Mouse (Mus musculus) CH12.LX (cell line): ENCODE measurements around the gene Mrpl57. TPM values are rescaled to one million over a fixed set of nuclear protein-coding genes. Genes with fewer than 3 reads are reported as not detected.

ENCODE experiments used
- DNase-seq: peaks from one replicate; pipeline ENCODE4 v3.0.0-alpha.2; 2013; ENCODE audit errors: extremely low read depth
- H3K27ac ChIP-seq: 2 replicates; pipeline ENCODE4 v1.5.1; 2012; ENCODE audit warnings: low read depth, mild to moderate bottlenecking, control low read depth, moderate library complexity; ENCODE audit not compliant: insufficient read depth
- H3K27me3 ChIP-seq: replicated peaks from 2 replicates; pipeline ENCODE3; 2012; ENCODE audit warnings: inconsistent platforms
- H3K36me3 ChIP-seq, 2 experiments: replicated peaks in 1 of 2; 2 replicates each; pipeline versions ENCODE3 to v1.6.1; 2012; ENCODE audit warnings: inconsistent platforms in 1 of 2, low read length in 1 of 2, mild to moderate bottlenecking in 1 of 2, mixed read lengths in 1 of 2, moderate library complexity in 1 of 2; ENCODE audit not compliant: control insufficient read depth in 1 of 2, insufficient read depth in 1 of 2
- H3K4me1 ChIP-seq, 2 experiments: 2 replicates each; pipeline ENCODE4 v1.6.1; 2012; ENCODE audit warnings: inconsistent platforms in 1 of 2, moderate library complexity in 1 of 2; ENCODE audit not compliant: insufficient read depth in 2 of 2, control insufficient read depth in 1 of 2
- H3K4me2 ChIP-seq: 2 replicates; pipeline ENCODE4 v1.6.1; 2012; ENCODE audit warnings: low read depth, mild to moderate bottlenecking, control low read depth; ENCODE audit not compliant: poor library complexity, insufficient read depth, severe bottlenecking
- H3K4me3 ChIP-seq, 3 experiments: fragments of 150-350 bp in 1 of 3; sonication (generic) in 1 of 3; replicated peaks in 1 of 3; 2 replicates each; pipeline versions ENCODE3 to v1.5.1; 2011 to 2012; ENCODE audit warnings: low read depth in 2 of 3, low read length in 2 of 3, mild to moderate bottlenecking in 2 of 3, moderate library complexity in 2 of 3, control low read depth in 1 of 3, improper control_type of control experiment in 1 of 3, inconsistent platforms in 1 of 3, mixed read lengths in 1 of 3; ENCODE audit not compliant: poor library complexity in 1 of 3
- H3K79me2 ChIP-seq: replicated peaks from 2 replicates; pipeline ENCODE4 v1.6.1; 2012; ENCODE audit warnings: mild to moderate bottlenecking, moderate library complexity; ENCODE audit not compliant: control insufficient read depth, poor library complexity, insufficient read depth, severe bottlenecking; ENCODE audit errors: extremely low read depth
- H3K9ac ChIP-seq: 2 replicates; pipeline ENCODE4 v1.6.1; 2012; ENCODE audit warnings: low read depth, mild to moderate bottlenecking, control low read depth, moderate library complexity; ENCODE audit not compliant: insufficient read depth
- H3K9me3 ChIP-seq: replicated peaks from 2 replicates; pipeline ENCODE3; 2012; ENCODE audit warnings: low read length, inconsistent platforms, mixed read lengths
- BHLHE40 ChIP-seq: IDR thresholded peaks from 2 replicates; pipeline ENCODE4 v1.6.1; 2011; ENCODE audit warnings: mild to moderate bottlenecking, low read depth, low read length, improper control_type of control experiment
- ELF1 ChIP-seq: IDR thresholded peaks from 2 replicates; pipeline ENCODE4 v1.6.1; 2014; ENCODE audit warnings: low read depth, mild to moderate bottlenecking, inconsistent platforms, low read length, improper control_type of control experiment
- ETS1 ChIP-seq: conservative IDR thresholded peaks from 2 replicates; pipeline ENCODE4 v1.6.1; 2012; ENCODE audit warnings: low read depth, mild to moderate bottlenecking, inconsistent platforms, low read length, improper control_type of control experiment, moderate library complexity
- KAT2A ChIP-seq: IDR thresholded peaks from 2 replicates; pipeline ENCODE4 v1.6.1; 2012; ENCODE audit warnings: low read length, improper control_type of control experiment, inconsistent platforms; ENCODE audit not compliant: insufficient replicate concordance
- MEF2A ChIP-seq: IDR thresholded peaks from 2 replicates; pipeline ENCODE4 v1.6.1; 2014; ENCODE audit warnings: low read depth, mild to moderate bottlenecking, inconsistent platforms, low read length, improper control_type of control experiment, borderline replicate concordance
- MXI1 ChIP-seq: IDR thresholded peaks from 2 replicates; pipeline ENCODE4 v1.6.1; 2011; ENCODE audit warnings: mild to moderate bottlenecking, low read depth, low read length, improper control_type of control experiment
- NRF1 ChIP-seq: IDR thresholded peaks from 2 replicates; pipeline ENCODE4 v1.6.1; 2014; ENCODE audit warnings: low read depth, mild to moderate bottlenecking, inconsistent platforms, low read length, improper control_type of control experiment, moderate library complexity
- POLR2A ChIP-seq: IDR thresholded peaks from 2 replicates; pipeline ENCODE4 v1.6.1; 2011; ENCODE audit warnings: low read depth, mild to moderate bottlenecking, improper control_type of control experiment, low read length
- POLR2AphosphoS2 ChIP-seq: IDR thresholded peaks from 2 replicates; pipeline ENCODE4 v1.6.1; 2011; ENCODE audit warnings: low read depth, low read length, improper control_type of control experiment
- SIN3A ChIP-seq: IDR thresholded peaks from 2 replicates; pipeline ENCODE4 v1.6.1; 2012; ENCODE audit warnings: low read length, improper control_type of control experiment, inconsistent platforms
- SMC3 ChIP-seq: IDR thresholded peaks from 2 replicates; pipeline ENCODE4 v1.6.1; 2011; ENCODE audit warnings: low read depth, low read length, improper control_type of control experiment
- TBP ChIP-seq: conservative IDR thresholded peaks from 2 replicates; pipeline ENCODE4 v1.6.1; 2011; ENCODE audit warnings: low read depth, low read length, improper control_type of control experiment
- USF1 ChIP-seq: IDR thresholded peaks from 2 replicates; pipeline ENCODE4 v1.6.1; 2014; ENCODE audit warnings: low read depth, mild to moderate bottlenecking, inconsistent platforms, low read length, improper control_type of control experiment
- ZC3H11A ChIP-seq: IDR thresholded peaks from 2 replicates; pipeline ENCODE4 v1.6.1; 2012; ENCODE audit warnings: low read depth, mild to moderate bottlenecking, inconsistent platforms, low read length, improper control_type of control experiment
- dilution Hi-C: fragments of 300-500 bp; cut with MboI; formaldehyde crosslinking; loops from 2 replicates; pipeline ENCODE4 v1.14.3; 2020; ENCODE audit warnings: low sequenced_read_pairs; ENCODE audit not compliant: extremely low pct_unique_long_range_greater_than_20kb, extremely low pct_ligation_motif_present
- in situ Hi-C: fragments of 300-500 bp; cut with MboI; formaldehyde crosslinking; loops from 3 replicates; pipeline ENCODE4 v1.14.3; 2019; ENCODE audit warnings: low sequenced_read_pairs, low pct_ligation_motif_present, low pct_unique_long_range_greater_than_20kb, mixed read lengths
- polyA plus RNA-seq: library from polyadenylated mRNA; unstranded; fragments of >175 nt; gene quantifications from 2 replicates; pipeline ENCODE4 v1.2.1, GENCODE M21; 2012; ENCODE audit warnings: low read depth; ENCODE audit not compliant: insufficient read length
- total RNA-seq, 2 experiments: library from RNA; depleted of rRNA; stranded (reverse); fragments of 300-350 nt in 1 of 2; fragments of >200 nt in 1 of 2; gene quantifications; 2 replicates each; pipeline ENCODE4 v1.2.3; 2012 to 2014

Mrpl57 gene
- total and polyA plus RNA-seq, 3 experiments, result 123 to 184 (median 176) TPM

- no peak for DNase-seq
- dilution Hi-C loops, result no loop called here
These were observed 51.9 kb downstream of the Mrpl57 start for GRCm38 (mm10) chr14:57877921-57878320.

More at GRCm38 (mm10) chr14:57877921-57878320, 51.9 kb downstream of the Mrpl57 start:
- Histone ChIP-seq H3K9ac (no peak overlapping the region), H3K4me3 (no peak overlapping the region), H3K9me3 (no peaks in the 10 kb centered on the region), H3K4me2 (no peak overlapping the region), H3K79me2 (0 out of 2 replicates have a peak, but pooled peaks cover 5% of the 10 kb centered on the region), H3K36me3 (peaks cover 0 to 29% of the 10 kb centered on the region in 2 experiments), H3K27me3 (no peaks in the 10 kb centered on the region), H3K27ac (no peak overlapping the region), H3K4me1 (peaks cover 0 to 22% of the 10 kb centered on the region in 2 experiments; a peak in 2 of 4 replicates)
- in situ Hi-C loops, result no loop called here
- TF ChIP-seq USF1, result no peak
- no peak for TF ChIP-seq TBP
- TF ChIP-seq SIN3A, result no peak
- no peak for TF ChIP-seq MXI1
- TF ChIP-seq MEF2A, result no peak
- TF ChIP-seq KAT2A, result no peak
- TF ChIP-seq POLR2A, result no peak
- no peak for TF ChIP-seq ETS1
- TF ChIP-seq BHLHE40, result no peak
- TF ChIP-seq SMC3, result no peak
- TF ChIP-seq ZC3H11A, result no peak
- no peak for TF ChIP-seq POLR2AphosphoS2
- TF ChIP-seq NRF1, result no peak
- no peak for TF ChIP-seq ELF1
- TF ChIP-seq, all 38 proteins: peak for 0

Other genes with a start within 250 kb of the Mrpl57 start
- 30.2 and 41.0 TPM in 2 replicates for gene Xpo4, start 160.8 kb upstream of the Mrpl57 start, total RNA-seq (2012; rRNA removed)
- 47.3 and 57.8 TPM in 2 replicates for gene Xpo4, start 160.8 kb upstream of the Mrpl57 start, total RNA-seq (2014; rRNA removed)
- 36.3 and 43.0 TPM in 2 replicates for gene Xpo4, start 160.8 kb upstream of the Mrpl57 start, polyA plus RNA-seq
- gene Gm49361, start 80.1 kb upstream of the Mrpl57 start, total RNA-seq (2012; rRNA removed), result not detected in 2 replicates
- not detected in 2 replicates for gene Gm49361, start 80.1 kb upstream of the Mrpl57 start, total RNA-seq (2014; rRNA removed)
- not detected in 2 replicates for gene Gm49361, start 80.1 kb upstream of the Mrpl57 start, polyA plus RNA-seq
- gene Lats2, start 67.8 kb upstream of the Mrpl57 start, total RNA-seq (2012; rRNA removed), result 1.5 TPM in 2 replicates
- gene Lats2, start 67.8 kb upstream of the Mrpl57 start, total RNA-seq (2014; rRNA removed), result 0.96 and 4.0 TPM in 2 replicates
- 0.64 and 1.1 TPM in 2 replicates for gene Lats2, start 67.8 kb upstream of the Mrpl57 start, polyA plus RNA-seq
- gene Sap18, start 28.1 kb upstream of the Mrpl57 start, total RNA-seq (2012; rRNA removed), result 173 and 243 TPM in 2 replicates
- gene Sap18, start 28.1 kb upstream of the Mrpl57 start, total RNA-seq (2014; rRNA removed), result 33.9 and 49.0 TPM in 2 replicates
- 8.3 and 8.8 TPM in 2 replicates for gene Sap18, start 28.1 kb upstream of the Mrpl57 start, polyA plus RNA-seq
- 14.7 and 17.6 TPM in 2 replicates for gene Ska3, start within 50 bp of the Mrpl57 start, total RNA-seq (2012; rRNA removed)
- gene Ska3, start within 50 bp of the Mrpl57 start, total RNA-seq (2014; rRNA removed), result 40.2 and 45.5 TPM in 2 replicates
- 35.3 and 46.3 TPM in 2 replicates for gene Ska3, start within 50 bp of the Mrpl57 start, polyA plus RNA-seq
- 9.4 and 10.4 TPM in 2 replicates for gene Zdhhc20, start 64.0 kb downstream of the Mrpl57 start, total RNA-seq (2012; rRNA removed)
- 27.4 and 36.1 TPM in 2 replicates for gene Zdhhc20, start 64.0 kb downstream of the Mrpl57 start, total RNA-seq (2014; rRNA removed)
- gene Zdhhc20, start 64.0 kb downstream of the Mrpl57 start, polyA plus RNA-seq, result 28.7 and 41.3 TPM in 2 replicates
- 39.8 and 41.4 TPM in 2 replicates for gene Micu2, start 173.0 kb downstream of the Mrpl57 start, total RNA-seq (2012; rRNA removed)
- gene Micu2, start 173.0 kb downstream of the Mrpl57 start, total RNA-seq (2014; rRNA removed), result 62.5 and 71.6 TPM in 2 replicates
- gene Micu2, start 173.0 kb downstream of the Mrpl57 start, polyA plus RNA-seq, result 52.7 and 64.4 TPM in 2 replicates
- 0.13 TPM in 1 of 2 replicates, not detected in the other for gene Fgf9, start 244.3 kb downstream of the Mrpl57 start, total RNA-seq (2012; rRNA removed)
- not detected in 2 replicates for gene Fgf9, start 244.3 kb downstream of the Mrpl57 start, total RNA-seq (2014; rRNA removed)
- gene Fgf9, start 244.3 kb downstream of the Mrpl57 start, polyA plus RNA-seq, result 0.09 TPM in 1 of 2 replicates, not detected in the other